In the genomic region with DNA sequence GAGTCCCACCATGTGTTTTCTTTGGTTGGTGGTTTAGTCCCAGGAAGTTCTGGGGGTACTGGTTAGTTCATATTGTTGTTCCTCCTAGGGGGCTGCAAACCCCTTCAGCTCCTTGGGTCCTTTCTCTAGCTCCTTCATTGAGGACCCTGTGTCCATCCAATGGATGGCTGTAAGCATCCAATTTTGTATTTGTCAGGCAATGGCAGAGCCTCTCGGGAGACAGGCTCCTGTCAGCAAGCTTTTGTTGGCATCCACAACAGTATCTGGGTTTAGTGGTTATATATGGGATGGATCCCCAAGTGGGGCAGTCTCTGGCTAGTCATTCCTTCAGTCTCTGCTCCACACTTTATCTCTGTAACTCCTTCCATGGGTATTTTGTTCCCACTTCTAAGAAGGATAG, we compare ENCODE assay signal across 2 mouse cellular contexts.
A peak's percentile ranks its signal among the peaks of the same experiment; 100 is the strongest.
DNase-seq lines count a peak whose midpoint lies in the region; ATAC-seq lines count a peak whose summit lies in the region.
"Not testable (repeated sequence)": the region's sequence is repeated elsewhere in the genome, so short reads cannot be mapped to it uniquely, and the experiment has no call there.

No protein-coding gene starts in this region.

- 88% methylated on average over 1 of the region's 1 CpGs for WGBS in midbrain, embryonic 11.5 days

- not testable (repeated sequence) for ATAC-seq in midbrain, embryonic 11.5 days (ENCODE audit: low FRiP score)

- not testable (repeated sequence) for H3K4me3 ChIP-seq in midbrain, embryonic 11.5 days (ENCODE audit: low read depth, low read length)

- H3K9ac ChIP-seq in midbrain, embryonic 11.5 days (ENCODE audit: low read length), result not testable (repeated sequence)

- H3K4me2 ChIP-seq in midbrain, embryonic 11.5 days, result not testable (repeated sequence)

- peak; percentile 69 for DNase-seq in heart, adult 11 months
- peak; percentile 51 for DNase-seq in midbrain, embryonic 11.5 days (ENCODE audit: low spot score, missing footprints)

- H3K4me1 ChIP-seq in midbrain, embryonic 11.5 days (ENCODE audit: control insufficient read depth, insufficient read depth, low read length), result not testable (repeated sequence)

- H3K36me3 ChIP-seq in midbrain, embryonic 11.5 days (ENCODE audit: control insufficient read depth, insufficient read depth, low read length), result not testable (repeated sequence)

- not testable (repeated sequence) for H3K27ac ChIP-seq in midbrain, embryonic 11.5 days (ENCODE audit: low read depth, low read length)

- not testable (repeated sequence) for H3K9me3 ChIP-seq in midbrain, embryonic 11.5 days (ENCODE audit: control insufficient read depth, low read length)

- H3K27me3 ChIP-seq in midbrain, embryonic 11.5 days (ENCODE audit: control insufficient read depth, insufficient read depth, low read length), result not testable (repeated sequence)
